Mouse (Mus musculus) layer of hippocampus, adult 9-10 months (tissue): ENCODE results near the gene Rims3.

Source experiments
- DNase-seq: peaks from one replicate; pipeline ENCODE4 v3.0.0; 2022; ENCODE audit warnings: low spot score

Rims3 gene

GRCm38 (mm10) chr4:120850946-120851345 is 3.7 kb upstream of the Rims3 start:
- peak; percentile 38 for DNase-seq

DNA sequence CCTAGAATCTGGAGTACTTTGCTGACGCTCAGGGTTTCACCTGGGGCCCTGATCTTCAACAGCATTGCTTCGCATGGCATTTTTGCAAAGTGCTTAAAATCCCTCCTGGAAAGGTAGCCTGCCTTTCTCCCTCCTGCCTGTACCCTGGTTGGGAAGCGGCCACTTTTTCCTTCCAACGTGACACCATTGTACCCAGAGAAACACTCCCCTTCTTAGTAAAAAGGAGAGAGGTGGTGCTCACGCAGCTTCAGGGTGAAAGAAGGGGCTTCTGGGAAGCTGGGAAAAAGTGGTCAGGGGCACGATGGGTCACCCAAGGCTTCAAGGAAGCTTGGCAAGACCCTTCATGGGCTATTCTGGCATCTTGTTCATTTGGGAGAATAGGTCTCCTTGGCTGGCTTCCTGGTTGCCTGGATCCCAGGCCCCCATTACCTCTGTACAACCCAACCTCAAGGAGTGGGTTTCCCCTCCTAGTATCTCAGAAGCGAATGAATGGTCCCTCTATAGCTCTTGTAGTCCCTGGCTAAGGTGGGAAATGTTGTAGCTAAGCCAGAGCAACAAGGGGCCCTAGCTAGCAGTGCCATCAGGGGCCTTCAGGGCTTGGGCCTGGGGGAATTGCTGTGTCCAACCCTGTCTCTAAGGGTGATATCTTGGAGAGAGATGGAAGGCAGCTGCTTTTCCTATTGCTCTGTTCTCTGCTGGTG is 894 bp downstream of the Rims3 start:
- no peak for DNase-seq

DNA sequence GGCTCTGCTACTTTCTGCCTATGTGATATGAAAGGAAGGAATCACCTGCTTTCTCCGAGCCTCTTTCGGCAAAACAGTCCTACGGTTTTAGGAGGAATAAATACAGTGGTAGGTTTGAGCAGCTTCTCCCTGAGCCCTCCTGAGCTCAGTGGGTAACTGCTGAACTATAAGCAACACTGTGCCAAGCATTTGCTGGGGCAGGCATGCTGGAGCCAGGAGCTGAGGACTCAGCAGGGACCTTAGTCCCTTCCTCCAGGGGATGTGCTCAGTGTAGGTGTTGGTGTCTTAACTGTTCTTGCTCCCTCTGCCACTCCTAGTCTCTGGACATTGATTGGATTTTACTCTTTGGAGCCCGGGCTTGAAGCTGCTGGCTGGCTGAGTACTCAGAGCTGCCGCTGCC is 1.8 kb downstream of the Rims3 start:
- DNase-seq, result no peak

GRCm38 (mm10) chr4:120859865-120860264 is 5.2 kb downstream of the Rims3 start:
- no peak for DNase-seq

DNA sequence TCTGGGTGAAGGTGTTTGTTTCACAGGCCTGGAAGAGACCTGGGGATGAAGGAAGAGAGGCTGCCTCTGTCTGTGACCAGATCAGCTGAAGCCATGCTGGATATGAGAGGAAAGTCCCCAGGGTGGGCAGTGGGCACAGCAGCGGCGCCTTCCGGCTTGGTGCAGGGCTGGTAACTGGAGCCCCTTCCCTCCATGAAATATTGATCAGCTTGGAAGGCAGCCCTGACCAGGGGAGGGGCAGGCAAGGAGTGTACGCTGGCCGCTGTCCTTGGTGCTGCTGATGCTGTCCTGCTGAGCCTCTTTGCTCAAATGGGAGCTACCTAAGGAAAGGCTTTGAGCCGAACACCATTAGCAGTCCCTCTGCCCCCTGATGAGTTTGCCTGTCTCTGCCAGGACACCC is 11.6 kb downstream of the Rims3 start:
- DNase-seq, result no peak

- DNase-seq, result no peak
Observed at GRCm38 (mm10) chr4:120868246-120868645, 13.6 kb downstream of the Rims3 start.

DNA sequence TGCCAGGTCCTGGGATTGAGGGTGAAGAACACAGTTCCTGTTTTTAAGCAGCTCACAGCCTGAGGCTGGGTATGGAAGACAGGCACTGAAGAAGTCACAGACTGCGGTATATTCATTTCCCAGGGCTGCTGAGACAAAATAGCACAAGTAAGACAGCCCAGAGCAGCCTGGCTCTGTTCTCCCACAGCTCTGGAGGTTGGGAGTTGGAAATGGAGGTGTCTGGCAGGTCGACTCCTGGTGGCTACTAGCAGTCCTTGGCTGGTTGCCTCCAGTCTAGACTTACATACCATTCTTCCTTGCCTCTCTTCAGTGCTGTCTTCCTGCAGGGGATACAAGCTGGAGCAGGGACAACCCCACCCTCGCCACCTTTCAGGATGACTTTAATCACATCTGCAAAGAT is 14.4 kb downstream of the Rims3 start:
- no peak for DNase-seq

- no peak for DNase-seq
Observed at GRCm38 (mm10) chr4:120870262-120870748, 15.7 kb downstream of the Rims3 start.

- DNase-seq, result no peak
Observed at GRCm38 (mm10) chr4:120875961-120876360, 21.3 kb downstream of the Rims3 start.

DNA sequence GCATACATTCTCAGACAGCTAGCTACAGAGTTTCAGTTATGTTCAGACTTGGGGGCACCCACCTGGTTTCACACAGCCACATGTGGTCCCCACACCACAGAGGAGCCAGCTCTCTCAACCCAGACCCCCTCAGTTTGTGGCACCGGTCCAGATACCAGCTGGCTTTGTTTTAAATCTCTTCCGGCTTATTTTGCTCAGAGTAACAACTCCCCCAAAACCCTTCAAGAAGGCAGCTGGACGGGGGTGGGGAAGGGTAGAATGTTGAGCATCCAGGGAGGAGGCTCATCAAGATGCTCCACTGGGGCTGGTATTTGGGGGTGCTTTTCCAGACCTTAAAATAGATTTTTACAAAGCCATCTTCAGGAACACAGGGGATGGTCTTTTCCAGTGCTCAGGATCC is 24.1 kb downstream of the Rims3 start:
- DNase-seq, result no peak

- DNase-seq, result no peak
Observed at GRCm38 (mm10) chr4:120879386-120879785, 24.8 kb downstream of the Rims3 start.

GRCm38 (mm10) chr4:120880731-120881432 is 26.3 kb downstream of the Rims3 start:
- DNase-seq, result no peak

DNA sequence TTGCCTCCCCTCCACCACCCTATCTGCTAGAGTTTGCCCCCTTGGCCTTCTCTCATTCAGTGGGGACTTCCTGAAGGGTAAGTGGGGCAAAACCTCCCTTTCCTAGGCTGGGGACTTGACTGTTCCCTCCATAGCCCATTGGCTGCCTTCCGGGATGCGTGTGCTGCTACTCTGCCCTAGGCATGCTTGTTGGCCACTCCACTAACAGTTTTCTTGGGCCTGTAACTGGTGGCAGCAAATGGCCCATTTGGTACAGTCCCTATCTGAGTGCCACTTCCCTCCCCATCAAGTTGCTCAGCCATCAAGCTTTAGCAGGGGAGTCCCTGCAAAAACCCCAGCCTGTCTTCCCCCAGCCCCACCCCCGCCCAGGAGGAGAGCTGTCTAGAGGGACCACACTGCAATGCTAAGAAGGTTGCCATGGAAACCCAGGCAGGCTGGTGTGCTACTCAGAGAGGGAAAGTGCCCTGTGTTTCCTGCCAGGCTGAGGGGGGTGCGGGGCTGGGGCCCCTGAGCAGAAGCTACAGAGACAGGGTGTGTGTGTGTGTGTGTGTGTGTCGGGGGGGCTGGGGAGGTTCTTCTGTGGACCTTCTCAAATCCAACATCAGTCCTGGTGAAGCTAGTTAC is 27.5 kb downstream of the Rims3 start:
- no peak for DNase-seq

GRCm38 (mm10) chr4:120885208-120886120 is 30.8 kb downstream of the Rims3 start:
- no peak for DNase-seq

DNA sequence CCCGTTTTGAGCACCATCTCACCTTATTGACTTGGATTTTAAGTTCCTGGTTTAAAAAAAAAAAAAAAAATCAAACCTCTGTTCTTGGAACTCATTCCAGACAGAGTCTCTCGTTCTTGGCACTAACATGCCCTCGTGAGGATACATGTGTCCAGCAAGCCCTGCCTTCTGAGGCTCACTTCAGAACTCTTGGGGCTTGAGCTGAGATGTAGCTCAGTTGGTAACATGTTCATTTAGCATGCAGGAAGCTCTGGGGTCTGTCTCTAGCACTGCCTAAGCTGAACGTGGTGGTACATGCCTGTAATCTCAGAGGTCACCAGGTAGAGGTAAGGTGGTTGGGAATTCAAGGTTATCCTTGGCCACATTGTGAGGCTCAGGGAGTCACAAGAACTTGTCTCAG is 31.5 kb downstream of the Rims3 start:
- DNase-seq, result no peak

GRCm38 (mm10) chr4:120886811-120887210 is 32.2 kb downstream of the Rims3 start:
- DNase-seq, result no peak

DNA sequence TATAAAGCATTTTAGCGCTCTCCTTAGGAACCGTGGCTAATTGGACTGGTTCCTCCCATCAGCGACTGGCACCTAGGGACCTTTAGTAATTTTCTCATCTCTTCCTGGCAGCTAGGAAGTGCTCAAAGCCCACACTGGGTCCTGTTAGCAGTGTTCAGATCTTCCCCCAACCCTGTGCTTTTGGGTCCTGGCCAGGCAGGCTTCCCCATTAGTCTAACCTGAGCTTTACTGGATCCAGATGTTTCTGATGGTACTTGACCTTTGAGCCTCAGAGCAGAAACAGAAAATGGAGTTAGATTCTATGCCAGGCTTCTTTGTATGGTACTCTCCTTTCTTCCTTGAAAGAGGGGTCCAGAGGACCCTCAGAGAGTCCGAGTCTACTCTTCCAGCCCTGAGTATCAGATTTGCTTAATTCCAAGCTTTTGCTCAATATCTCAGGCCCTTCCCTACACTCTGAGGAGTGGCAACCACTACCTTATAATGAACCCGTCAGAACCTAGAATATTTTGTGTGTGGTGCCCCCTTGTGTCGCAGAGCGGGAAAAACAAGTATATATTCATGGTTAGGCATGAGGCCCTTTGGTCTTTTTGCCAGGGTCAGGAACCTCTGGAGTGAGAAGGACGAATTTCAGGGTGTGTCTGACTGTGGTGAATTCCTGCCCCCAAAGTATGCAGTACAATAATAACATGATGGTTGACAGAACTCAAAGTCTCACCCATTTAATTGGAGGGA is 32.9 kb downstream of the Rims3 start:
- no peak for DNase-seq

GRCm38 (mm10) chr4:120888884-120889283 is 34.3 kb downstream of the Rims3 start:
- no peak for DNase-seq

DNA sequence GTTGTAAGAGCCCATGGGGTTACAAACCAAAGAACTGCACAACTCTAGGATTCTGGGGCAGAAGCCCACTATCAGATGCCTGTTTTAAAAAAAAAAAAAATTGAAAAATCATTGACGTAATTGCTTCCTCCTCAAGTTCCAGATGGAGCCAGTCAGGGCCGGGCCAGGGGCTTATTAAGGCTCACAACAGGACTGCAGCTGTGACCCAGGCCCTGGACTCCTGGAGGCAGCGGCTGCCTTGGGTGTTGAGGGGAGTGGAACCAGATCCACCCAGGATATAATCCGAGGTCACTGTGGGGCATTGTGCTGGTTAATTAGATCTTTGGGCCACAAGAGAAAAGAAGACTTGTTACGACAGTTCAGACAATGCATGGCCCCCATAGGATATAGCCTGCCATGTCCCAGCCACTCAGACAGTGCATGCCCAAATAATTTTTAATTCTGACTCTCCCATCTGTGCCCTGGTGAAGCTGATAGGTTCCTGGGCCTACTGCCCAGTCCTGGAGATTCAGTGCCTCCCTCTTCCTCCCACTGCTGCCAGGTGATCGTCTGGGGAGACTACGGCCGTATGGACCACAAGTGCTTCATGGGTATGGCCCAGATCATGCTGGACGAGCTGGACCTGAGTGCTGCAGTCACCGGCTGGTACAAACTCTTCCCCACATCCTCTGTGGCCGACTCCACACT is 36.3 kb downstream of the Rims3 start:
- no peak for DNase-seq

- DNase-seq, result no peak
Observed at GRCm38 (mm10) chr4:120891960-120892359, 37.3 kb downstream of the Rims3 start.

DNA sequence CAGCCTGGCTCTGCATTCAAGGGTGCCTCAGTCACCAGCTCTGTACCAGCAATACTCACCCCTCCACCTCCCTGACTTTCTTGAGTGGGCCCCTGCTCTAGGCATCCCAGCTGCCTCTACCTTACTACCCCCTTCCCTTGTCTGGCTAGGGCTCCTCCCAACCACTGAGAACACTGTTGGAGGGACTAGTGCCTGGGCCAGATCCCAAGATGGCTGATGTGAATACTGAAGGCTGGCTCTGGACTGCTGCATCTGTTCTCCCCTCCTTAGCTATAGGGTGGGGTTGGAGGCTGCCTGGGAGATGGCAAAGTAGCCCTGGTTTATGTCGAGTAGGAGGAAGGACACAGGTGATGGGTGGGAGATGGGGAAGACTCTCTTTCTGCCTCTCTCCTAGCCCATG is 37.9 kb downstream of the Rims3 start:
- DNase-seq, result no peak
